Mouse (Mus musculus) embryo, embryonic 11 days (tissue): ENCODE data around the gene Cdc42ep5.

ENCODE experiments used
- DNase-seq: peaks from one replicate; pipeline ENCODE4 v3.0.0-alpha.2; 2015

The Cdc42ep5 gene

DNA sequence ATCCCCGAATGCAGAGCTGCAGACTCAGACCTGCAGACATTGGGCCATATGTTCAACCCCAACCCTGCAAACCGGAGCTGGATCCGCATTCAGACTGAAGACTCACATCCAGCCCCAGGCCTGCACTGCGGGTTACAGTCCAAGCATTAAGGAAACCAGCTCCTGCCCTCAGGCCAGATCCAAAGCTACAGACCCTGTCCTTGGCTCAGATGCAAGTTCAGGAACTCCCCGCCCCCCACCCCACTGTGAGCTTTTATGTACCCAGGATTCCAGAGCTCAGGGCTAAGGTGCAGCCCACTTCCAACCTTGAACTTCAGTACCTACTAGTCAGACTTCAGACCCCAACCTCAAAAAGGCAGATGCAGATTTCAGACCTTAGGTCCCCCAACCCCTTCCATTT is 39.8 kb downstream of the Cdc42ep5 start:
- DNase-seq: no peak

DNA sequence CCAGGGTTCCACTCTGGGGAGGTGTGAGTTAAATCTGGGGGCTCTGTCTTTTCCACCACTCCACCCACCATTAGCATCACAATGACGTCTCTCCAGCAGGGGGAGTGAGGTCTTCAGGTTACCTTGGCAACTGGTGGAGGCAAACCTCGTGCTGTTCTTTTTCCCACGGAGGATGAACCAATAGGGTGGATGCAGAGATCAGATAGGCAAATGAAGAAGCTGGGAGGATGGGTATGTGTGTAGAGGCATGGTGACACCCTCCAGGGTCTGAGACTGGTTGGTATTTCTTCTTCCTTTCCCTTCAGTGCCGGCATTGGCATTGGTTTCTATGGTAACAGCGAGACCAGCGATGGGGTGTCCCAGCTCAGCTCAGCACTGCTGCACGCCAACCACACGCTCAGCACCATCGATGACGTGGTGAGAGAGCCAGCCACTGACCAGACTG is 40.3 kb downstream of the Cdc42ep5 start:
- DNase-seq: peak; percentile 86

DNA sequence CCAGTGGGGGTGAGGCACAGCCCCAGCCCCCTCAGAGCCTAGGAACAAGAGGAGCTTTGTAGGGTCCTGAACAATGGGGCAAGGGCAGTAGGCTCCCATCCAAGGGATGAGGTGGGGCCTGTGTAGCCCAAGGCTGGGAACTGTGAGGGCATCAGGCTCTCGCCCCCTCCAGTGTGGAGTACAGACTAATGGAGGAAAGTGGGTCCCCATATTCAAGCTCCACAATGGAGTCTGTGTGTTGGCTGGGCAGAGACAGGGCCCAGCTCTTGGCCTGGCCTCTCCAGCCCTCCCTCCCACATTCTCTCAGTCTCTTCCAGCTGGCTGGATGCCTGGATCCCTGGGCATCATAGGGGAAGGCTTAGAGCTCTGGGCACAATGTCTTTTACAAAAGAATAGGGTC is 40.9 kb downstream of the Cdc42ep5 start:
- peak; percentile 53 for DNase-seq

DNA sequence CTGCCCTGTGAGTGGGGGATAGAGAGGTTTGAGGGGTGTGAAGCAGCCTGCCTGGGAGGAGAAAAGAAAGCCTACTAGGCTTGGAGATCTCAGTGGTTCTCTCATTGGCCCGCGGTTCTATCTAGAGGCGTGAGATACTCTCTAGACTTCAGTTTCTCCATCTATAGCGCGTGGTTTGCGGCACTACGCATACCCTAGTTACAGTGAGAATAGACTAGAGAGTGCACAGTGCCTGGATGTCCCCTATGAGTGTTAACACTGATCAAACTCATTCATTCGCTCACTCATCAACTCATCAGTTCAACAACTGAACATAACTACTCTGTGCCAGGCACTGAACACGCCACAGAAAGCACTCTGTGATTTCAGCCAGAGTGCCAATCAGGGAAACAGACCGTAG is 41.9 kb downstream of the Cdc42ep5 start:
- no peak for DNase-seq

DNA sequence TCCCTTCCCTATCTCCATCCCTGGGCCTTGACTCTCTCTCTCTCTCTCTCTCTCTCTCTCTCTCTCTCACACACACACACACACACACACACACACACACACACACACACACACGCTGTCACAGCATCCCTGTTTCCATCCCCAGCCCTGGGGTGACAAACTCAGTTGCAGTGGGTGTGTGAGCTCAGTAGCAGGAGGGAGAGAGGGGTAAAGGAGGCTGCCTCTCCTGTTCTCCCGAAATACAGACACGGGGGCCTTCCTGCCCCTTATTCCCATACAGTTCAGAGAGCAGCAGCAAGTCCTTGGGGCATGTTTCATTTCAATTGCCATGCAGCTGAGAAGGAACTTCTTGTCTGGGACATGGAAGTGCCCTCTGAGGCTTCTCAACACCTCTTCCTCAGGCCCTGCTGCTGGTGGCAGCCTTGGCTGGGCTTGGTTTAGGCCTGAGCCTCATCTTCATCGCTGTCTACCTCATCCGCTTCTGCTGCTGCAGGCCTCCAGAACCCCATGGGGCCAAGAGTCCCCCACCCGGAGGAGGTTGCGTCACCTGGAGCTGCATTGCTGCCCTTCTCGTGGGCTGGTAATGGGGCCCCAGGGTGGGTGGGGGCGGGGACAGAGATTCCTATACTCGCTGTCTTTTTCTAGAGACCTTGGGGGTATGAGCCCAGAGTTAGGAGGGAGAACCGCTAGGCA is 42.4 kb downstream of the Cdc42ep5 start:
- DNase-seq: no peak

DNA sequence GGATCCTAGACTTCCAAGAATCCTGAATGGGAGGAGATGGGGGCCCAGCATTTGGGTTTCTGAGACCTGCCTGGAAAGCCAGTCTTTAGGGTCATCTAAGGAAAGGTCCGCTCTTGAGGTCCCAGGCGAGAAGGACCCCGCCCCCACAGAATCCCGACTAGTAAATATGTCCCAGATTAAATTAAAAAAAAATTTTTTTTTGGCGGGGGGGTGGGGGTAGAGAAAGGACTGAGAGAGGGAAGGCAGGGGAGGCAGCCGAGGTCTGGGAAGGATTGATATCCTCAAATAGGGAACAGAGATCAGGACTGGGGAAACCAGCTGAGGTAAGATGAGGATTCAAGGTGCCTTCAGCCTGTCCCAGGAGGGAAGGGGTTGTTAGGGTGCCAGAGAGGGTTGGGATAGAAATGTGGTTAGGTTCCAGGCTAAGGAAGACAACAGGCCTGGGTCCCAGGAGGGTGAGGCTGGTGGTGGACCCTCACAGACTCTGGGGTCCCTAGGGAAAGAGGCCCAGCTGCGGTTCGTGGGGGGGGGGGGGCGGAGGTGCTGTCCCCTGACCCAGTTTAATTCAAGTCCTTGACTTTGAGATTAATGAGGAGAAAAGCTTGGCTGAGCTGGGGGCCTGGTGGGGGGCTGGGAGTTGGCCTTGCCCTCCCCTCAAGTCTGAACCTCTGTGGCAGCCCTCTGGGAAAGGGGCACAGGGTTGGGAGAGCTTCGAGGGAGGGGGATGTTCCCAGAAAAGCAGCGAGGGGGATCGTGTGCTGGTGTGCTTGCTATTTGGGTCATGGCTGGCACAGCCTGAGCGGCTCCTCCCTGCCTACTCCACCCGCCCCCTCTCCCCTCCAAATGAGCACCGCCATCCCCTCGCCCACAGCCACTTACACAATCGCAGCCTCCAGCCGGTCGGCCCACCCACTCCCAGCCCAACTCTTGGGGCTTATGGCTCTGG is 44.4 kb downstream of the Cdc42ep5 start:
- peak; percentile 18 for DNase-seq

DNA sequence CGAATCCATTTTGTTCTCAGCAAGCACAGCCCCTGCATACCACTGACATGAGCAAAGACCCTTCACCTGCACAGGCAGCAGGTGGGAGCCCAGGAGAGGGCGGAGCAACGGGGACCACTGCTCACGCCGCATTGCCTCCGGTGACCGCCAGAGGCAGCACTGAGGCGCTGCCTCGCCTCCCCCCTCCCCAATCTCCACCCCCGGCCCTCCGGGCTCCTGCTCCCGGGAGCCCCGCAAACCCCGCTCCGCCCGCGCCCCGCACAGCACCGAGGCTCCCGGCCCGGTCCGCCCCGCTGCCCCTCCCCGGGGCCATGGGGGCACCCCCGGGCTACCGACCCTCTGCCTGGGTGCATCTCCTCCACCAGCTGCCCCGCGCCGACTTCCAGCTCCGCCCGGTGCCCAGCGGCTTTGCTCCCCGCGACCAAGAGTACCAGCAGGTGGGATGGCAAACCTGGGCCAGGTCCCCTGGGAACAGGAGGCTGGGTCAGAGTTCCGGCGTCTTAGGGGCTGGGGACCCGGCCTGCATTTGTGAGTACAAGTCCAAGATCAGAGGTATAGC is 45.2 kb downstream of the Cdc42ep5 start, which contains the start of gene Ttyh1:
Gene Ttyh1, plus strand, starts transcription at position 65 of the 559 bp plus-strand sequence.
- peak; percentile 60 for DNase-seq

DNA sequence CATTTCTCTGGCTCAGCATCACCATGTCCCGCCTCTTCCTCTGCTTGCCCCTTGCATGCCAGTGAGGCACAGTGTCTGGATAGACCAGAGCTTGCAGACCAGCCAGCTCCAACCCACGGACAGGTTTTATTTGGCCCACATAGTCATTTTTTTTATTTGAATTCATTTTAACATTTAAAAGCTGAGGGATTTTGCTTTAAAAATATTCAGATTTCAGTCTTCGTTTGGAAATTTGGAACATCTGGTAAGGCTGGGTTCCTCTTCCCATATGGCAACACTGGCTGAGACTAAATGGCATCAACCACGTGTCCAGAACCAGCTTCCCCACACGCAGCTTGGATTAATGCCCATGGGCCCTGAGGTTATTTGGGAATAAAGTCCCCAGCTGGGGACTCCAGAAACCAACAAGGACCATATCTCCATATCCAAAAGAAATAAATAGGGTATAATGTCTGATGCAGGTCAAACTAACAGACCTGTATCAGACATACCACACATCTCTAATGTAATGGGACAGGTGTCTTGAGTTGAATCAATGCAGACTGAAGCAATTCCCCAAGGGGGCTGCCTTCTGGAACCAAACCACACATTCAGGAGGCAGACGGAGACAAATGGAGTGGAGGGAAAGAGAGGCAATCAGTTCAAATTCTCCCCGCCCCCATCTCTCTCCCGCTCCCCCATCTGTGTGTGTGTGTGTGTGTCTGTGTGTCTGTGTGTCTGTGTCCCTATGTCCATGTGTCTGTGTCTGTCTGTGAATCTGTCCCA is 47.4 kb downstream of the Cdc42ep5 start:
- no peak for DNase-seq

DNA sequence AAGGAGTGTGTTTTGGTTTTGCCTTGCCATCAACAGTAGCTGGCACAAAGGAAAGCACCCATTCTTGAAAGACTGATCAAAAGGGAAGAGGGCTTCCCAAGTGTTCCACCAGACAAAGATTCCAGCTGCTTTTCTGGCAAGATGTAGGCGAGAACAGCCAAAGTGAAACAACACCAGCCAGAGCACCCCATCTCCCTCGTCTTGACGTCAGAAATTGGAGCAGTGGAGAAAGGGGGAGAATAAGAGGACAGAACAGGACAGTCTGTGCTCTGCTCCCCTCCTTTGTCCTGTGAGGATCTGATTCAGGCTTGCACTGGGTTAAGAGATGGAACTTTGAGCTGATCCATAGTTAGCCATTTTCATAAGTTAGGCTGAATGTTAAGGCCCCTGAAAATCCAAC is 52.9 kb downstream of the Cdc42ep5 start:
- no peak for DNase-seq

DNA sequence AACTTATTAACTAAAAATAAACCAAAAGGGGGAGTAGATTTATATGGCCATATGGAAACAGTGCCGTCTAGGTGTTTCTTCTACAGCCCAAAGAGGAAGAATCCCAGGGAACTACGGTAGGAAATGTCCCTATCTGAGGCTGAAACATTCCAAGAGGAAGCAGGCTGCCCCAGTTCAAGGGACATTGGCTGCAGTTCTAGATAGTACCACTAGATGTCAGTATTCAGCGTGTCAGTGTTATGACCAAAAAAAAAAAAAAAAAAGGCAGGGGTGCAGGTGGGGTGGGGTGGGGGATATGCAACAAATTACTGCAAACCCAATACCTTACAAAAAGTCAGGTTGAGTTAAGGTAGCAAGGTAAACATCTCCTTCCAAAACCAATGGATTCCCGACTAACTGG is 61.2 kb downstream of the Cdc42ep5 start:
- peak; percentile 44 for DNase-seq
